Mouse (Mus musculus) ES-Bruce4 (cell line): ENCODE results near the gene Ppox. TPM values are rescaled to one million over a fixed set of nuclear protein-coding genes. Genes with fewer than 3 reads are reported as not detected.
A peak's percentile ranks its signal among the peaks of the same experiment; 100 is the strongest.

Experiments
- H3K27ac ChIP-seq: 2 replicates; pipeline ENCODE4 v1.5.1; 2012; ENCODE audit warnings: low read length, inconsistent platforms; ENCODE audit not compliant: insufficient read depth
- H3K27me3 ChIP-seq: 2 replicates; pipeline ENCODE4 v1.6.1; 2012; ENCODE audit warnings: mild to moderate bottlenecking, low read length, inconsistent platforms; ENCODE audit not compliant: control insufficient read depth, poor library complexity, insufficient read depth, severe bottlenecking
- H3K36me3 ChIP-seq: 2 replicates; pipeline ENCODE4 v1.6.1; 2012; ENCODE audit warnings: inconsistent platforms, mild to moderate bottlenecking, low read length, moderate library complexity; ENCODE audit not compliant: control insufficient read depth, poor library complexity, insufficient read depth, severe bottlenecking
- H3K4me1 ChIP-seq: one replicate; pipeline ENCODE4 v1.8.1; 2011; ENCODE audit warnings: low read length; ENCODE audit not compliant: control insufficient read depth, insufficient read depth
- H3K4me3 ChIP-seq: 2 replicates; pipeline ENCODE4 v1.5.1; 2011; ENCODE audit warnings: low read depth, mild to moderate bottlenecking, low read length
- H3K9ac ChIP-seq: 2 replicates; pipeline ENCODE4 v1.6.1; 2012; ENCODE audit warnings: low read depth, mild to moderate bottlenecking, inconsistent platforms; ENCODE audit not compliant: poor library complexity, severe bottlenecking
- H3K9me3 ChIP-seq: replicated peaks from 2 replicates; pipeline ENCODE4 v1.6.1; 2012; ENCODE audit warnings: mild to moderate bottlenecking, low read length, inconsistent platforms; ENCODE audit not compliant: control insufficient read depth, poor library complexity, insufficient read depth, severe bottlenecking
- CTCF ChIP-seq: IDR thresholded peaks from one replicate; pipeline ENCODE4 v1.8.1; 2011; ENCODE audit warnings: low read depth, low read length
- EP300 ChIP-seq: IDR thresholded peaks from 2 replicates; pipeline ENCODE4 v1.6.1; 2011; ENCODE audit warnings: low read depth, low read length; ENCODE audit not compliant: insufficient read depth
- POLR2A ChIP-seq: IDR thresholded peaks from one replicate; pipeline ENCODE4 v1.8.1; 2011; ENCODE audit warnings: low read length; ENCODE audit not compliant: insufficient read depth
- polyA plus RNA-seq: library from polyadenylated mRNA; stranded (reverse); fragments of >200 nt; gene quantifications from 2 replicates; pipeline ENCODE4 v1.2.4, GENCODE M21; 2011; ENCODE audit warnings: low read depth; ENCODE audit not compliant: missing spikeins, insufficient read depth, insufficient read length

Ppox gene
- polyA plus RNA-seq, 1 experiment, result 25.2 TPM

DNA sequence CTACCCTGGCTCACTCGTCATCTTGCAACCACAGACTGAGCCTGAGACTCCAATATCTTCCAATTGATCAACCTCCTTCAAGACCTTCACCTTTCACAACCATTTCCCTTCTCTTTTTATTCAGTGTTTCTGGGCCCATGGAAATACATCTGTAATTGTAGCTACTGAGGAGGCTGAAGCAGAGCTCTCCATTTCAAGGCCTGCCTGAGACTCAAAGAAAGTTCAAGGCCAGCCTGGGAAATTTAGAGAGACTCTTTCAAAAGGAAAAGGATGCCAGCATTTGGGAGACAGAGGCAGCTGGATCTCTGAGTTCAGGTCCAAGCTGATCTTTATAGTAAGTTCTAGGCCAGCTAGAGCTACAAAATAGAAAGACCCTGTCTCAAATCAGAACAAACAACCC is 53.1 kb downstream of the Ppox start:
- no peak overlapping the region for H3K27ac ChIP-seq
- peaks cover 7% of the 10 kb centered on the region for H3K4me1 ChIP-seq
- H3K27me3 ChIP-seq, result no peaks in the 10 kb centered on the region
- H3K4me3 ChIP-seq, result no peak overlapping the region
- no peaks in the 10 kb centered on the region for H3K9me3 ChIP-seq
- H3K9ac ChIP-seq, result no peak overlapping the region
- TF ChIP-seq POLR2A (no peak), CTCF (no peak), EP300 (no peak)
- H3K36me3 ChIP-seq, result no peaks in the 10 kb centered on the region

DNA sequence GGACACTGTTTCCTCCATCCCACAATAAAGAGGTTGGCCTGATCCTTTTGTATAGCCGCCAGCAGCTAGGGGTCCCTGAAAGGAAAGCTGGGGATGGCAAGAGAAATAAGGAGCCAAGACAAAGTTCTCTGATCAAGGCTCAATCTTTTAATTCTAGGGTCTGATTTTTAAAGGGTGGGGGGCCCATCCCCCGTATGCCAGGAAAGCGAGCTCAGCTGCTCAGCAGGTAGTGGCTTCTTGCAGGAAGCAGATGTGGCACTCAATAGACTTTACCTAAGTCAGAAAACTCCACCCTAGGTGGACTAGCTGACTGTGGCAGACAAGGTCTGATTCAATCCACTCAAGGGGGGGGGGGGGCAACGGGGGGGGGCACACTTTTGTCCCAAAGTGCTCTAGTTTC is 54.2 kb downstream of the Ppox start:
- Histone ChIP-seq H3K36me3 (no peaks in the 10 kb centered on the region), H3K4me1 (peaks cover 7% of the 10 kb centered on the region), H3K9ac (no peak overlapping the region), H3K27me3 (no peaks in the 10 kb centered on the region), H3K4me3 (no peak overlapping the region), H3K27ac (no peak overlapping the region), H3K9me3 (no peaks in the 10 kb centered on the region)
- TF ChIP-seq POLR2A (no peak), CTCF (no peak), EP300 (0 out of 2 replicates have a peak, but pooled peaks have one; percentile 8)

Other genes with a start within 250 kb of the Ppox start
- 0.78 and 0.87 TPM in 2 replicates for gene Fcgr3, start 216.3 kb downstream of the Ppox start, polyA plus RNA-seq
- gene Cfap126, start 167.3 kb downstream of the Ppox start, polyA plus RNA-seq, result 6.4 and 7.5 TPM in 2 replicates
- 273 and 285 TPM in 2 replicates for gene Sdhc, start 130.6 kb downstream of the Ppox start, polyA plus RNA-seq
- 1.1 and 1.3 TPM in 2 replicates for gene Mpz, start 130.5 kb downstream of the Ppox start, polyA plus RNA-seq
- gene Pcp4l1, start 84.9 kb downstream of the Ppox start, polyA plus RNA-seq, result 0.37 and 0.70 TPM in 2 replicates
- not detected in 2 replicates for gene Nr1i3, start 67.2 kb downstream of the Ppox start, polyA plus RNA-seq
- gene Tomm40l, start 58.7 kb downstream of the Ppox start, polyA plus RNA-seq, result 18.3 and 25.1 TPM in 2 replicates
- gene Apoa2, start 56.1 kb downstream of the Ppox start, polyA plus RNA-seq, result 18.0 and 19.1 TPM in 2 replicates
- 0.91 TPM in 1 of 2 replicates, not detected in the other for gene Fcer1g, start 46.8 kb downstream of the Ppox start, polyA plus RNA-seq
- 3.5 and 4.3 TPM in 2 replicates for gene Adamts4, start 30.8 kb downstream of the Ppox start, polyA plus RNA-seq
- gene Ndufs2, start 29.8 kb downstream of the Ppox start, polyA plus RNA-seq, result 158 and 163 TPM in 2 replicates
- 59.7 and 64.8 TPM in 2 replicates for gene B4galt3, start 10.9 kb downstream of the Ppox start, polyA plus RNA-seq
- gene Usp21, start 6.8 kb upstream of the Ppox start, polyA plus RNA-seq, result 48.4 and 51.2 TPM in 2 replicates
- 59.8 and 66.0 TPM in 2 replicates for gene Ufc1, start 13.8 kb upstream of the Ppox start, polyA plus RNA-seq
- 45.2 and 49.8 TPM in 2 replicates for gene Dedd, start 48.0 kb upstream of the Ppox start, polyA plus RNA-seq
- 42.9 and 52.0 TPM in 2 replicates for gene Nit1, start 64.5 kb upstream of the Ppox start, polyA plus RNA-seq
- 177 and 182 TPM in 2 replicates for gene Pfdn2, start 64.5 kb upstream of the Ppox start, polyA plus RNA-seq
- 0.52 and 0.73 TPM in 2 replicates for gene Klhdc9, start 79.6 kb upstream of the Ppox start, polyA plus RNA-seq
- gene Nectin4, start 88.9 kb upstream of the Ppox start, polyA plus RNA-seq, result 4.3 and 4.6 TPM in 2 replicates
- 0.78 and 1.1 TPM in 2 replicates for gene Arhgap30, start 107.8 kb upstream of the Ppox start, polyA plus RNA-seq
- 57.7 and 79.4 TPM in 2 replicates for gene Usf1, start 130.1 kb upstream of the Ppox start, polyA plus RNA-seq
- 9.9 TPM in 2 replicates for gene Tstd1, start 137.7 kb upstream of the Ppox start, polyA plus RNA-seq
- gene F11r, start 156.3 kb upstream of the Ppox start, polyA plus RNA-seq, result 123 and 146 TPM in 2 replicates
- gene Alyref2, start 222.3 kb upstream of the Ppox start, polyA plus RNA-seq, result 4.7 and 5.2 TPM in 2 replicates